Comparison of ENCODE assay signal across 30 mouse cellular contexts in genomic region chr8:107978247-107978646, GRCm38 (mm10). TPM values are rescaled to one million over a fixed set of nuclear protein-coding genes. Genes with fewer than 3 reads are reported as not detected.
DNase-seq lines count a peak whose midpoint lies in the region; ATAC-seq and TF ChIP-seq lines count a peak whose summit lies in the region.
"Had no signal": no experiment of that assay in that cellular context is flagged by ENCODE, and none has a peak within 500 bp of the region (broad histone marks: within the 10 kb centered on the region; RNA-seq: fewer than 3 reads in every experiment).

No protein-coding gene starts in this region.

- no peak overlapping the region for H3K27ac ChIP-seq in embryonic facial prominence, embryonic 11.5 days (replicated peaks; ENCODE audit: low read depth, low read length)
- no peak overlapping the region for H3K27ac ChIP-seq in embryonic facial prominence, embryonic 10.5 days (replicated peaks)
- H3K27ac ChIP-seq in layer of hippocampus, adult 2 months: no peak overlapping the region
- H3K27ac ChIP-seq: gastrocnemius, adult 2 months; heart, embryonic 13.5 days; hindbrain, embryonic 10.5 days; hindbrain, embryonic 15.5 days; limb, embryonic 12.5 days; liver, embryonic 15.5 days; stomach, postnatal 0 days had no signal

- no peak for TF ChIP-seq CTCF in layer of hippocampus, adult 2 months (conservative IDR thresholded peaks at IDR 0.05)

- peak; percentile 35 for DNase-seq in embryonic facial prominence, embryonic 11.5 days (ENCODE audit: low spot score)
- no peak for DNase-seq in embryonic facial prominence, embryonic 10.5 days (ENCODE audit: low spot score)
- DNase-seq in layer of hippocampus, adult 11-12 months (ENCODE audit: low spot score): peak; percentile 33
- no peak for DNase-seq in layer of hippocampus, postnatal 36 days
- peak; percentile 30 to 44 for DNase-seq in layer of hippocampus, adult 2 months (ENCODE audit: low spot score in 2 of 2)
- DNase-seq in layer of hippocampus, postnatal 14 days (ENCODE audit: low spot score in 2 of 2): peak; percentile 5 to 81
- no peak for DNase-seq in adrenal gland, postnatal 10 days
- no peak for DNase-seq in B cell, adult 2 months
- DNase-seq: adrenal gland, adult 2 months; cerebellum, adult 18-20 months; cerebellum, postnatal 10 days; gastrocnemius, adult 2 months; heart, postnatal 10 days; kidney, adult 18-20 months; kidney, postnatal 36 days; lung, embryonic 14.5 days; lung, postnatal 14 days; right cerebral cortex, adult 18-20 months; right cerebral cortex, postnatal 4 days; thymus, adult 18-20 months; thymus, postnatal 25 days had no signal

- H3K4me3 ChIP-seq in embryonic facial prominence, embryonic 11.5 days (ENCODE audit: low read depth, low read length): no peak overlapping the region
- H3K4me3 ChIP-seq in embryonic facial prominence, embryonic 10.5 days: no peak overlapping the region
- no peak overlapping the region for H3K4me3 ChIP-seq in layer of hippocampus, adult 2 months
- H3K4me3 ChIP-seq: gastrocnemius, adult 2 months; heart, embryonic 13.5 days; hindbrain, embryonic 10.5 days; hindbrain, embryonic 15.5 days; limb, embryonic 12.5 days; liver, embryonic 15.5 days had no signal

- H3K9me3 ChIP-seq in embryonic facial prominence, embryonic 11.5 days (replicated peaks; ENCODE audit: control insufficient read depth, low read length): no peaks in the 10 kb centered on the region
- no peaks in the 10 kb centered on the region for H3K9me3 ChIP-seq in embryonic facial prominence, embryonic 10.5 days
- H3K9me3 ChIP-seq: heart, embryonic 13.5 days; hindbrain, embryonic 10.5 days; hindbrain, embryonic 15.5 days; limb, embryonic 12.5 days; liver, embryonic 15.5 days had no signal

- ATAC-seq in embryonic facial prominence, embryonic 11.5 days (replicated peaks; ENCODE audit: insufficient number of reproducible peaks, low FRiP score, low TSS enrichment, low read depth): no peak
- ATAC-seq: midbrain, embryonic 16.5 days had no signal

- no peaks in the 10 kb centered on the region for H3K36me3 ChIP-seq in embryonic facial prominence, embryonic 11.5 days (replicated peaks; ENCODE audit: control insufficient read depth, insufficient read depth, low read depth, low read length)
- H3K36me3 ChIP-seq in embryonic facial prominence, embryonic 10.5 days (replicated peaks): no peaks in the 10 kb centered on the region
- H3K36me3 ChIP-seq: G1E; heart, embryonic 13.5 days; hindbrain, embryonic 10.5 days; hindbrain, embryonic 15.5 days; limb, embryonic 12.5 days; liver, embryonic 15.5 days had no signal

- no peak overlapping the region for H3K4me2 ChIP-seq in embryonic facial prominence, embryonic 11.5 days (ENCODE audit: low read depth, low read length)
- H3K4me2 ChIP-seq: heart, embryonic 13.5 days; hindbrain, embryonic 15.5 days; limb, embryonic 12.5 days; liver, embryonic 15.5 days; lung, embryonic 14.5 days; midbrain, embryonic 11.5 days had no signal

- no peak overlapping the region for H3K9ac ChIP-seq in embryonic facial prominence, embryonic 11.5 days (replicated peaks; ENCODE audit: low read length)
- H3K9ac ChIP-seq: heart, embryonic 13.5 days; hindbrain, embryonic 15.5 days; limb, embryonic 12.5 days; liver, embryonic 15.5 days; lung, embryonic 14.5 days had no signal

- H3K4me1 ChIP-seq in embryonic facial prominence, embryonic 11.5 days (ENCODE audit: control insufficient read depth, insufficient read depth, low read length): no peaks in the 10 kb centered on the region
- peaks cover 37% of the 10 kb centered on the region for H3K4me1 ChIP-seq in embryonic facial prominence, embryonic 10.5 days
- H3K4me1 ChIP-seq: heart, embryonic 13.5 days; hindbrain, embryonic 15.5 days; liver, embryonic 15.5 days had no signal

- no peaks in the 10 kb centered on the region for H3K27me3 ChIP-seq in embryonic facial prominence, embryonic 11.5 days (ENCODE audit: control insufficient read depth, insufficient read depth, low read length)
- no peaks in the 10 kb centered on the region for H3K27me3 ChIP-seq in embryonic facial prominence, embryonic 10.5 days (replicated peaks; ENCODE audit: low read depth, poor library complexity, severe bottlenecking)
- H3K27me3 ChIP-seq: heart, embryonic 13.5 days; hindbrain, embryonic 15.5 days; liver, embryonic 15.5 days had no signal

- 66% methylated on average over 1 of the region's 1 CpGs for WGBS in embryonic facial prominence, embryonic 11.5 days
- 83% methylated on average over 1 of the region's 1 CpGs for WGBS in embryonic facial prominence, embryonic 10.5 days

RNA-seq across cellular contexts. Expression of gene Zfhx3, which starts 35.8 kb away (rescaled TPM):
- 27.5 and 27.6 TPM in 2 replicates for polyA plus RNA-seq in embryonic facial prominence, embryonic 11.5 days (2014; fragmentation: Nextera tagmentation; extraction: Ambion mirVana)
- 16.4 and 18.8 TPM in 2 replicates for polyA plus RNA-seq in embryonic facial prominence, embryonic 10.5 days (2016; fragmentation: Nextera tagmentation; extraction: Ambion mirVana)
- 1 to 10 TPM; 4.3 to 4.4 TPM for total RNA-seq in layer of hippocampus, postnatal 36 days (2021)
- 1 to 10 TPM; 4.3 to 4.6 TPM for total RNA-seq in layer of hippocampus, adult 2 months (2021)
- total RNA-seq in layer of hippocampus, postnatal 14 days (2021): 1 to 10 TPM; 4.8 to 8.2 TPM
- total RNA-seq in adrenal gland, postnatal 10 days (2021): 10 to 100 TPM; 25.8 to 31.5 TPM
- polyA plus RNA-seq: G1E had no signal

Comparison
In these comparisons a context has a peak if more than half of its experiments do, and no peak if none do; other contexts are left out.
1. DNase-seq: peak in embryonic facial prominence, embryonic 11.5 days (single experiment), layer of hippocampus, adult 11-12 months (single experiment), layer of hippocampus, adult 2 months (2 of 2) and layer of hippocampus, postnatal 14 days (2 of 2); none in embryonic facial prominence, embryonic 10.5 days (single experiment), layer of hippocampus, postnatal 36 days (0 of 2), adrenal gland, postnatal 10 days (single experiment) and B cell, adult 2 months (0 of 2).